Mouse (Mus musculus): Measurements from ENCODE around the gene Arhgap15.

GRCm38 (mm10) chr2:44384541-44384940 is 635.9 kb downstream of the Arhgap15 start:
- TF ChIP-seq CTCF (IDR thresholded peaks at IDR 0.05 in 2 of 3, conservative IDR thresholded peaks at IDR 0.05 in 1 of 3; ENCODE audit: control insufficient read depth in 1 of 3, insufficient read depth in 1 of 3, low read depth in 2 of 3, low read length in 3 of 3, poor library complexity in 1 of 3, severe bottlenecking in 1 of 3) (no peak), ZNF384 (IDR thresholded peaks at IDR 0.05; ENCODE audit: low read depth, low read length) (no peak), CHD2 (IDR thresholded peaks at IDR 0.05; ENCODE audit: low read length) (no peak), POLR2A (IDR thresholded peaks at IDR 0.05; ENCODE audit: control insufficient read depth in 1 of 2, insufficient read depth in 1 of 2, low read depth in 1 of 2, low read length in 2 of 2, poor library complexity in 1 of 2) (no peak), EP300 (IDR thresholded peaks at IDR 0.05; ENCODE audit: low read depth in 1 of 2, low read length in 2 of 2) (no peak), SIN3A (IDR thresholded peaks at IDR 0.05; ENCODE audit: low read length) (no peak), TCF12 (IDR thresholded peaks at IDR 0.05; ENCODE audit: low read depth, low read length) (no peak), TAL1 (IDR thresholded peaks at IDR 0.05; ENCODE audit: low read length) (no peak), POLR2AphosphoS2 (IDR thresholded peaks at IDR 0.05; ENCODE audit: low read length) (no peak), RAD21 (IDR thresholded peaks at IDR 0.05; ENCODE audit: low read depth, low read length) (no peak), MEF2A (IDR thresholded peaks at IDR 0.05; ENCODE audit: extremely low read depth, insufficient replicate concordance, low read depth, low read length, poor library complexity, severe bottlenecking) (no peak)
